Comparison of ENCODE assay signal across 34 mouse cellular contexts in the genomic region with DNA sequence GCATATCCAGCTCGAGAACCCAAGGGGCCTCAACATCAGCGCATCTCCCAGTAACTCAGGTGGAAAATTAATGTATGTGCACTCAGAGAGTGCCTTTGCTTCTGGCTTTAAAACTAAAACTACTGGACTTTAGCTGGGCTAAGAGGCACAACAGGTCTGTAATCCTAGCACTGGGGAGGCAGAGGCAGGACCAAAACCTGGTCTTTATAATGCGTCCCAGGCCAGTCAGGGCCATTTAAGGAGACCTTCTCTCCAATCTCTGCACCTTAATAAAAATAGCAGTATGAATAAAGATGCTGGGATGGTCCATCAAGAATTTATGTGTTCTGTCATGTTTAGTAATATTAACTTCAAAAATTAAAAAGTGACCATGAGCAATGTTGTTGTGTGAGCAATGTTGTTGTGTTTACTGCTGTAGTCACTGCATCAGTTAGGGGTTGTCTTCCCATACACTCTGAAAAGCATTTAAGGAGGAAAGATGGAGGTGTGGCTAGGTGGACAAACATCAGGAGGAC. TPM values are rescaled to one million over a fixed set of nuclear protein-coding genes. Genes with fewer than 3 reads are reported as not detected.
DNase-seq lines count a peak whose midpoint lies in the region; ATAC-seq and TF ChIP-seq lines count a peak whose summit lies in the region.
"Had no signal": no experiment of that assay in that cellular context is flagged by ENCODE, and none has a peak within 500 bp of the region (broad histone marks: within the 10 kb centered on the region; RNA-seq: fewer than 3 reads in every experiment).

No protein-coding gene starts in this region.

- H3K4me1 ChIP-seq in lung, embryonic 14.5 days (ENCODE audit: insufficient read depth): no peaks in the 10 kb centered on the region
- peaks cover 5% of the 10 kb centered on the region for H3K4me1 ChIP-seq in midbrain, embryonic 11.5 days (ENCODE audit: control insufficient read depth, insufficient read depth, low read length)
- H3K4me1 ChIP-seq in midbrain, postnatal 0 days (ENCODE audit: insufficient read depth, low read length): no peaks in the 10 kb centered on the region
- peaks cover 7% of the 10 kb centered on the region; the same call in 1 of the 2 replicates for H3K4me1 ChIP-seq in stomach, embryonic 14.5 days (ENCODE audit: control insufficient read depth, insufficient read depth, low read length)
- H3K4me1 ChIP-seq in stomach, postnatal 0 days (replicated peaks; ENCODE audit: control insufficient read depth, insufficient read depth): 0 out of 2 replicates have a peak, but pooled peaks cover 2% of the 10 kb centered on the region

- no peak for DNase-seq in lung, embryonic 14.5 days
- no peak for DNase-seq in lung, postnatal 25 days (ENCODE audit: low spot score)
- peak; percentile 92 for DNase-seq in midbrain, embryonic 11.5 days (ENCODE audit: low spot score, missing footprints)
- no peak for DNase-seq in midbrain, postnatal 0 days (ENCODE audit: low spot score)
- DNase-seq in stomach, postnatal 0 days (ENCODE audit: low spot score): no peak
- DNase-seq in kidney, postnatal 36 days: no peak
- DNase-seq: adrenal gland, postnatal 36 days; B cell, adult 2 months; cerebellum, adult 18-20 months; forebrain, postnatal 0 days; heart, postnatal 36 days; kidney, adult 9 months; kidney, postnatal 10 days; liver; right cerebral cortex, adult 18-20 months; spleen, adult 18-20 months had no signal

- H3K9ac ChIP-seq in lung, embryonic 14.5 days: peak overlapping the region; percentile 67
- no peak overlapping the region for H3K9ac ChIP-seq in midbrain, embryonic 11.5 days (ENCODE audit: low read length)
- H3K9ac ChIP-seq in midbrain, postnatal 0 days (replicated peaks; ENCODE audit: low read length, poor library complexity, severe bottlenecking): no peak overlapping the region
- H3K9ac ChIP-seq in stomach, embryonic 14.5 days (replicated peaks; ENCODE audit: low read depth, low read length): no peak overlapping the region
- no peak overlapping the region for H3K9ac ChIP-seq in stomach, postnatal 0 days (ENCODE audit: low read length)
- H3K9ac ChIP-seq: embryonic facial prominence, embryonic 15.5 days; forebrain, embryonic 12.5 days; forebrain, postnatal 0 days; heart, embryonic 15.5 days; hindbrain, embryonic 14.5 days; liver, embryonic 14.5 days; neural tube, embryonic 15.5 days had no signal

- no peaks in the 10 kb centered on the region for H3K9me3 ChIP-seq in lung, embryonic 14.5 days (ENCODE audit: low read depth, low read length)
- no peaks in the 10 kb centered on the region for H3K9me3 ChIP-seq in midbrain, embryonic 11.5 days (ENCODE audit: control insufficient read depth, low read length)
- no peaks in the 10 kb centered on the region for H3K9me3 ChIP-seq in midbrain, postnatal 0 days (ENCODE audit: low read length)
- no peaks in the 10 kb centered on the region for H3K9me3 ChIP-seq in stomach, embryonic 14.5 days (ENCODE audit: control insufficient read depth, low read depth, low read length)
- no peaks in the 10 kb centered on the region for H3K9me3 ChIP-seq in stomach, postnatal 0 days (ENCODE audit: control insufficient read depth, low read length)
- H3K9me3 ChIP-seq: embryonic facial prominence, embryonic 10.5 days; embryonic facial prominence, embryonic 15.5 days; forebrain, embryonic 12.5 days; heart, embryonic 15.5 days; neural tube, embryonic 15.5 days had no signal

- TF ChIP-seq EP300 in stomach, postnatal 0 days (optimal IDR thresholded peaks at IDR 0.05): no peak

- H3K27ac ChIP-seq in lung, embryonic 14.5 days (ENCODE audit: low read depth): peak overlapping the region; percentile 97
- no peak overlapping the region for H3K27ac ChIP-seq in midbrain, embryonic 11.5 days (ENCODE audit: low read depth, low read length)
- H3K27ac ChIP-seq in midbrain, postnatal 0 days (ENCODE audit: low read depth, low read length): no peak overlapping the region
- H3K27ac ChIP-seq in stomach, embryonic 14.5 days (ENCODE audit: low read length): peak overlapping the region; percentile 93; the same call in 1 of the 2 replicates
- no peak overlapping the region for H3K27ac ChIP-seq in stomach, postnatal 0 days (replicated peaks)
- H3K27ac ChIP-seq: embryonic facial prominence, embryonic 10.5 days; embryonic facial prominence, embryonic 15.5 days; forebrain, embryonic 12.5 days; heart, embryonic 15.5 days; hindbrain, embryonic 14.5 days; liver, embryonic 14.5 days; neural tube, embryonic 15.5 days had no signal

- 0 out of 2 replicates have a peak, but pooled peaks cover 15% of the 10 kb centered on the region for H3K36me3 ChIP-seq in lung, embryonic 14.5 days (ENCODE audit: insufficient read depth)
- no peaks in the 10 kb centered on the region for H3K36me3 ChIP-seq in midbrain, embryonic 11.5 days (ENCODE audit: control insufficient read depth, insufficient read depth, low read length)
- no peaks in the 10 kb centered on the region for H3K36me3 ChIP-seq in midbrain, postnatal 0 days (ENCODE audit: insufficient read depth, low read length)
- H3K36me3 ChIP-seq in stomach, embryonic 14.5 days (ENCODE audit: control insufficient read depth, insufficient read depth, low read length): no peaks in the 10 kb centered on the region; the same call in 1 of the 2 replicates
- H3K36me3 ChIP-seq in stomach, postnatal 0 days (ENCODE audit: control insufficient read depth, insufficient read depth, low read length): no peaks in the 10 kb centered on the region
- H3K36me3 ChIP-seq: embryonic facial prominence, embryonic 10.5 days; embryonic facial prominence, embryonic 15.5 days; forebrain, embryonic 12.5 days; heart, embryonic 15.5 days; neural tube, embryonic 15.5 days had no signal

- peak overlapping the region; percentile 59 for H3K4me2 ChIP-seq in lung, embryonic 14.5 days
- peak overlapping the region; percentile 37 for H3K4me2 ChIP-seq in midbrain, embryonic 11.5 days
- no peak overlapping the region for H3K4me2 ChIP-seq in midbrain, postnatal 0 days (ENCODE audit: low read depth, low read length, poor library complexity, severe bottlenecking)
- peak overlapping the region; percentile 51 for H3K4me2 ChIP-seq in stomach, embryonic 14.5 days (replicated peaks; ENCODE audit: low read depth, low read length)
- H3K4me2 ChIP-seq in stomach, postnatal 0 days (replicated peaks; ENCODE audit: low read depth): peak overlapping the region; percentile 66
- H3K4me2 ChIP-seq: embryonic facial prominence, embryonic 15.5 days; forebrain, embryonic 12.5 days; heart, embryonic 15.5 days; hindbrain, embryonic 14.5 days; neural tube, embryonic 15.5 days had no signal

- peaks cover 99% of the 10 kb centered on the region for H3K27me3 ChIP-seq in lung, embryonic 14.5 days (ENCODE audit: insufficient read depth, low read length)
- peaks cover 100% of the 10 kb centered on the region for H3K27me3 ChIP-seq in midbrain, embryonic 11.5 days (ENCODE audit: control insufficient read depth, insufficient read depth, low read length)
- peaks cover 95% of the 10 kb centered on the region for H3K27me3 ChIP-seq in midbrain, postnatal 0 days (ENCODE audit: insufficient read depth, low read length)
- H3K27me3 ChIP-seq in stomach, embryonic 14.5 days (ENCODE audit: control insufficient read depth, insufficient read depth, low read length): peaks cover 61% of the 10 kb centered on the region
- H3K27me3 ChIP-seq in stomach, postnatal 0 days (ENCODE audit: control insufficient read depth, insufficient read depth, low read length): peaks cover 18% of the 10 kb centered on the region

- H3K4me3 ChIP-seq in lung, embryonic 14.5 days (ENCODE audit: low read depth, low read length): peak overlapping the region; percentile 51
- H3K4me3 ChIP-seq in midbrain, embryonic 11.5 days (ENCODE audit: low read depth, low read length): peak overlapping the region; percentile 32; the same call in 1 of the 2 replicates
- H3K4me3 ChIP-seq in midbrain, postnatal 0 days (ENCODE audit: low read depth, low read length): no peak overlapping the region
- H3K4me3 ChIP-seq in stomach, embryonic 14.5 days (ENCODE audit: low read depth, low read length): 0 out of 2 replicates have a peak overlapping the region, but pooled peaks have one; percentile 41
- H3K4me3 ChIP-seq in stomach, postnatal 0 days (ENCODE audit: low read depth, low read length): no peak overlapping the region
- H3K4me3 ChIP-seq: embryonic facial prominence, embryonic 10.5 days; embryonic facial prominence, embryonic 15.5 days; forebrain, embryonic 12.5 days; heart, embryonic 15.5 days; neural tube, embryonic 15.5 days had no signal

- TF ChIP-seq CTCF in lung, embryonic 14.5 days (IDR thresholded peaks at IDR 0.05; ENCODE audit: low read depth): no peak
- TF ChIP-seq CTCF in midbrain, postnatal 0 days (IDR thresholded peaks at IDR 0.05): no peak
- no peak for TF ChIP-seq CTCF in stomach, postnatal 0 days (IDR thresholded peaks at IDR 0.05; ENCODE audit: low read depth)

- no peak for ATAC-seq in lung, embryonic 14.5 days (ENCODE audit: insufficient read depth)
- no peak for ATAC-seq in midbrain, embryonic 11.5 days (ENCODE audit: low FRiP score)
- no peak for ATAC-seq in midbrain, postnatal 0 days (ENCODE audit: low FRiP score)
- ATAC-seq in stomach, embryonic 14.5 days (ENCODE audit: insufficient number of reproducible peaks, insufficient read depth, low FRiP score, low read depth): no peak
- no peak for ATAC-seq in stomach, postnatal 0 days (ENCODE audit: low FRiP score, low TSS enrichment)
- ATAC-seq: forebrain, postnatal 0 days; intestine, postnatal 0 days had no signal

- 20% methylated on average over 3 of the region's 3 CpGs for WGBS in lung, embryonic 14.5 days
- 10% methylated on average over 3 of the region's 3 CpGs for WGBS in midbrain, embryonic 11.5 days
- WGBS in midbrain, postnatal 0 days: 5% methylated on average over 3 of the region's 3 CpGs
- 21% methylated on average over 3 of the region's 3 CpGs for WGBS in stomach, embryonic 14.5 days
- 39% methylated on average over 3 of the region's 3 CpGs for WGBS in stomach, postnatal 0 days

RNA-seq across cellular contexts. Expression of gene Foxa2, which starts 4.6 kb away (rescaled TPM):
- polyA plus RNA-seq in lung, embryonic 14.5 days (2014; fragmentation: Nextera tagmentation; extraction: Ambion mirVana): 41.5 and 43.2 TPM in 2 replicates
- polyA plus RNA-seq in midbrain, embryonic 11.5 days (2014; fragmentation: Nextera tagmentation; extraction: Ambion mirVana): 15.1 and 17.9 TPM in 2 replicates
- 7.0 and 11.1 TPM in 2 replicates for total RNA-seq in midbrain, postnatal 0 days (2014; rRNA removed)
- polyA plus RNA-seq in midbrain, postnatal 0 days (2015; fragmentation: Nextera tagmentation; extraction: Ambion mirVana): 2.7 and 3.3 TPM in 2 replicates
- polyA plus RNA-seq in stomach, embryonic 14.5 days (2014; fragmentation: Nextera tagmentation; extraction: Ambion mirVana): 18.2 and 20.4 TPM in 2 replicates
- 11.6 and 12.1 TPM in 2 replicates for polyA plus RNA-seq in stomach, postnatal 0 days (2015; fragmentation: Nextera tagmentation; extraction: Ambion mirVana)
- total RNA-seq: adrenal gland, adult 18-20 months; adrenal gland, postnatal 36 days; common myeloid progenitor, adult 5-6 weeks; gastrocnemius, adult 8-10 months; gastrocnemius, postnatal 4 days; heart, postnatal 36 days; layer of hippocampus, adult 18-20 months; layer of hippocampus, postnatal 10 days; left cerebral cortex, adult 18-20 months; left cerebral cortex, postnatal 14 days; megakaryocyte, adult 5-6 weeks had no signal

Comparison
In these comparisons a context has a peak if more than half of its experiments do, and no peak if none do; other contexts are left out.
1. H3K27ac ChIP-seq: peak in lung, embryonic 14.5 days (single experiment) and stomach, embryonic 14.5 days (single experiment); none in midbrain, embryonic 11.5 days (single experiment), midbrain, postnatal 0 days (single experiment) and stomach, postnatal 0 days (single experiment).
2. H3K4me3 ChIP-seq: peak in lung, embryonic 14.5 days (single experiment), midbrain, embryonic 11.5 days (single experiment) and stomach, embryonic 14.5 days (single experiment); none in midbrain, postnatal 0 days (single experiment) and stomach, postnatal 0 days (single experiment).